Mouse (Mus musculus) brain, embryonic 14.5 days (tissue): Measurements from ENCODE around the gene Baiap2. TPM values are rescaled to one million over a fixed set of nuclear protein-coding genes. Genes with fewer than 3 reads are reported as not detected.

Experiments
- DNase-seq: peaks from one replicate; pipeline ENCODE4 v3.0.0-alpha.2; 2011; ENCODE audit warnings: low read depth
- CTCF ChIP-seq: fragments of 200-500 bp; IDR thresholded peaks from 2 replicates; pipeline ENCODE4 v1.5.1; 2012; ENCODE audit warnings: inconsistent platforms, mild to moderate bottlenecking, moderate library complexity, borderline replicate concordance; ENCODE audit not compliant: insufficient read depth, insufficient read length; ENCODE audit errors: extremely low read depth
- POLR2A ChIP-seq: fragments of 200-500 bp; IDR thresholded peaks from 2 replicates; pipeline ENCODE4 v1.6.1; 2012; ENCODE audit warnings: mild to moderate bottlenecking, inconsistent platforms, borderline replicate concordance; ENCODE audit not compliant: poor library complexity, insufficient read depth, insufficient read length, severe bottlenecking; ENCODE audit errors: extremely low read depth
- polyA plus RNA-seq: library from polyadenylated mRNA; depleted of rRNA; stranded (reverse); fragments of >200 nt; gene quantifications from 2 replicates; pipeline ENCODE4 v1.2.3, GENCODE M21; 2012

The Baiap2 gene
- polyA plus RNA-seq, 1 experiment, result 17.8 TPM

DNA sequence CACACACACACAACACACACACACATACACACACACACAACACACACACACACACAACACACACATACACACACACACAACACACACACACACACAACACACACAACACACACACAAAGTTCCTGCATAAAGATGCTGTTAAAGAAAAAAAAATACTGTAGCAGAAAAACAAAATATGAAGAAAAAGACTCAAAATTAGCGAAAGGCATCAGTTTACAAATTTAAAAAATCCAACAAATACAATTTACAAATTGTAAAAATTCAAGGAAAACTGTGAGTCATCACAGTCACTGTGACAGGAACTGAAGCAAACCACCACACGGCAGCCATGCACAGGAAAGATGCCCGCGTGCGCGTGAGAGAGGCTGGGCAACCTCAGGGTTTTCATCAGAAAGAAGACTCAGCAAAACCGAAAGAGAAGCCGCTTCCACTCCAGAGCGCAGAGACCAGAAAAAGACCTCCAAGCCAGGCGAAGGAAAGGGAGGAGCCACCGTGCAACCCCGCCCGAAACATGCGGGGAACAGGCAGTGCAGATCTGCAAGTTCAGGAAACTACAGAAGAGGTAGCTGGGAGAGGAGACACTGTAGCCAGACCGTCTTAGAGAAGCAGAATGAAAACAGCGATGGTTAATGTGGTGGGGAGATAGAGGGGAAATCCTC is 14.4 kb upstream of the Baiap2 start:
- no peak for DNase-seq
- no peak for TF ChIP-seq CTCF
- no peak for TF ChIP-seq POLR2A

- TF ChIP-seq POLR2A (no peak), CTCF (no peak)
- DNase-seq, result peak; percentile 46
Observed at GRCm38 (mm10) chr11:119929603-119930265, 12.8 kb upstream of the Baiap2 start.

- no peak for TF ChIP-seq CTCF
- TF ChIP-seq POLR2A, result no peak
- DNase-seq, result no peak
Observed at GRCm38 (mm10) chr11:119931809-119932208, 10.8 kb upstream of the Baiap2 start.

GRCm38 (mm10) chr11:119933142-119933541 is 9.4 kb upstream of the Baiap2 start:
- no peak for DNase-seq
- TF ChIP-seq CTCF, result no peak
- no peak for TF ChIP-seq POLR2A

DNA sequence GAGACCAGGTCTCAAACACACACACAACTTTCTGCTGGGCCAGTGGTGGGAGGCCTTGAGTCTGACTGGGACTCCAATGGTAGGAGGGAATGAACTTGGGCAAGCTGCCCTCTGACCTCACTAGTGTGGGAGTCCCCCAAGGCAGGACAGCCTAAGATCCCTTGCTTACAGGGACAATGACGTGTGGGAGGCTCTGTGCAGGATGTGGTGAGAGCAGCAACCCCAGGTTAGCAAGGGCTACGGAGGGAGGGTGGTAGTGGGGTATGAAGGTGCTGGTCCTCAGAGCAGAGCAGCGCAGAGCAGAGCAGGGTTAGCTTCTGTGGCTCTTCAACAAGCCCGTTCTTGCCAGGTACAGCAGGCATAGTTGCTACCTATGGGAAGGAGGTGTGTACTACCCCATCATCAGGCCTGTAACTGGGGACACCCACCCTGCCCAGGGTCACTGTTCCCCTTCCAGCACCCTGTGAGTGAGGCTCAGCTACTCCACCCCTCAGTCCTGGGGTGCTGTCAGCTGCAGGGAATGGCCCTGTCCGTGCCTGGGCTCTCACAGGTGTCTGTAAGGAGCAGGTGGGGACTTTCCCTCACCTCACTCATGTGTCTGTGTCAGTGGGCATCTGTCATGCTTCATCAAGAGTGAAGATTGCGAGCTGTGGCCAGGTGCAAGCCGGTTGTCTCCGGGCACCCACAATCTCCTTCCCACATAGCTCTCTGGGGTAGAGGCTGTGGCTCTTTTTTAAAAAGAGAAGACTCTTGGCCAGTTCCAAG is 8.6 kb upstream of the Baiap2 start:
- TF ChIP-seq CTCF (no peak), POLR2A (no peak)
- DNase-seq, result no peak

GRCm38 (mm10) chr11:119934773-119935172 is 7.8 kb upstream of the Baiap2 start:
- TF ChIP-seq CTCF (no peak), POLR2A (no peak)
- peak; percentile 70 for DNase-seq

DNA sequence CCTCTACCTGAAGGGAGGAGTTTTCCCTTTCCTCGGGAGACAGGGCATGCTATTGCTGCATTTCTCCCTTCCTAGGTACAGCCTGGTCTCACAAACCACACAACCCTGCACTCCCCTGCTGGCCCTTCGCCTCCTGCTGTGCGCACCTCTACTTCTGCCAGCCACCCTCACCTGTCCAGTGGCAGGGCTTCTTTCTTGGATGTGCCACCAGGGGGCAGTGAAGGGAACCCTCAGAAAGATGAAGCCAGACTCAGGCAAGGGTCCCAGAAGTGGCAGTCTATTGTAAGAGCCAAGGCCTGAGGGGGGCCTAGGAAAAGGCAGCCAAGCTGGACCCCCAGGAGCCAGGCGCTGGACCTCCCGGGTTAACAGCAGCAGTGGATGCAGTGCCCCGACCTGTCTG is 7.1 kb upstream of the Baiap2 start:
- TF ChIP-seq POLR2A (no peak), CTCF (peak; percentile 78)
- DNase-seq, result peak; percentile 77

GRCm38 (mm10) chr11:119936456-119936855 is 6.1 kb upstream of the Baiap2 start:
- DNase-seq, result no peak
- TF ChIP-seq CTCF, result no peak
- TF ChIP-seq POLR2A, result no peak

GRCm38 (mm10) chr11:119937216-119937615 is 5.3 kb upstream of the Baiap2 start:
- DNase-seq, result peak; percentile 84
- no peak for TF ChIP-seq CTCF
- no peak for TF ChIP-seq POLR2A

GRCm38 (mm10) chr11:119937772-119938502 is 4.6 kb upstream of the Baiap2 start:
- TF ChIP-seq POLR2A (no peak), CTCF (no peak)
- DNase-seq, result no peak
